Mouse (Mus musculus) heart, adult 2 months (tissue): ENCODE data around the gene Sh2b3. TPM values are rescaled to one million over a fixed set of nuclear protein-coding genes. Genes with fewer than 3 reads are reported as not detected.
"Not testable (repeated sequence)": the region's sequence is repeated elsewhere in the genome, so short reads cannot be mapped to it uniquely, and the experiment has no call there.

Experiments
- DNase-seq, 2 experiments: peaks; one replicate each; pipeline ENCODE4 v3.0.0; 2021
- H3K27ac ChIP-seq: fragments of 200-600 bp; 2 replicates; pipeline ENCODE4 v1.8.1; 2022
- H3K27me3 ChIP-seq: fragments of 200-500 bp; 2 replicates; pipeline ENCODE4 v1.6.1; 2012; ENCODE audit warnings: mild to moderate bottlenecking, low read length, inconsistent platforms, mixed read lengths; ENCODE audit not compliant: control insufficient read depth, insufficient read depth
- H3K36me3 ChIP-seq: fragments of 200-500 bp; 2 replicates; pipeline ENCODE4 v1.6.1; 2012; ENCODE audit warnings: low read length, inconsistent platforms; ENCODE audit not compliant: control insufficient read depth, insufficient read depth
- H3K4me1 ChIP-seq: fragments of 200-500 bp; 2 replicates; pipeline ENCODE4 v1.6.1; 2011; ENCODE audit warnings: low read length; ENCODE audit not compliant: control insufficient read depth, insufficient read depth
- H3K4me3 ChIP-seq: fragments of 200-600 bp; 2 replicates; pipeline ENCODE4 v1.8.1; 2022
- H3K79me2 ChIP-seq: fragments of 200-500 bp; replicated peaks from 2 replicates; pipeline ENCODE4 v1.6.1; 2012; ENCODE audit warnings: mild to moderate bottlenecking, inconsistent platforms, low read length, moderate library complexity, mixed read lengths; ENCODE audit not compliant: control insufficient read depth, insufficient read depth
- H3K9ac ChIP-seq: fragments of 200-500 bp; 2 replicates; pipeline ENCODE4 v1.6.1; 2012; ENCODE audit warnings: low read depth, mild to moderate bottlenecking, control low read depth, inconsistent platforms, low read length, mixed read lengths
- CTCF ChIP-seq: fragments of 200-600 bp; IDR thresholded peaks from 2 replicates; pipeline ENCODE4 v1.8.1; 2022; ENCODE audit warnings: antibody characterized with exemption, mild to moderate bottlenecking, moderate library complexity
- EP300 ChIP-seq: fragments of 200-500 bp; IDR thresholded peaks from 2 replicates; pipeline ENCODE4 v1.6.1; 2011; ENCODE audit warnings: low read depth, low read length, control low read depth; ENCODE audit not compliant: insufficient read depth
- POLR2A ChIP-seq: fragments of 200-500 bp; IDR thresholded peaks from 2 replicates; pipeline ENCODE4 v1.6.1; 2011; ENCODE audit warnings: mild to moderate bottlenecking, low read depth, low read length, control low read depth; ENCODE audit not compliant: insufficient read depth
- WGBS: fragments of 180-500 bp; shearing (Covaris S2); methylation state at CpG from one replicate; pipeline ENCODE4 v1.1.7; 2018; 5-methylcytosine and 5-hydroxymethylcytosine counted together
- intact Hi-C: fragments of 180-260 bp; cut with DNase I; formaldehyde crosslinking; loops from one replicate; pipeline ENCODE4 v1.15.1; 2025
- polyA plus RNA-seq: library from polyadenylated mRNA; depleted of rRNA; stranded (reverse); fragments of >200 nt; gene quantifications from 2 replicates; pipeline ENCODE4 v1.2.3, GENCODE M21; 2012
- total RNA-seq, 2 experiments: library from RNA; stranded (reverse); gene quantifications; 2 replicates each; pipeline ENCODE4 v1.2.3; 2021

Sh2b3 gene
- total and polyA plus RNA-seq, 3 experiments: 19.3 to 22.5 (median 21.6) TPM

- intact Hi-C loops: loop anchor here (10.0 kb wide), 1 partner anchor 54 kb away; no protein-coding TSS in a partner anchor
- DNase-seq: peak; percentile 93 to 96
- 0 out of 2 replicates have a peak, but pooled peaks have one; percentile 26 for TF ChIP-seq EP300
- TF ChIP-seq CTCF: no peak
- TF ChIP-seq POLR2A: peak; percentile 94
- H3K4me1 ChIP-seq: peaks cover 11% of the 10 kb centered on the region
- H3K4me3 ChIP-seq: peak within 1 kb of the TSS; percentile 81
- no peaks in the 10 kb centered on the region for H3K27me3 ChIP-seq
- H3K27ac ChIP-seq: peak within 1 kb of the TSS; percentile 81
- under 1% methylated on average over 42 of the region's 42 CpGs for WGBS
- H3K9ac ChIP-seq: peak within 1 kb of the TSS; percentile 99
- H3K36me3 ChIP-seq: no peaks in the 10 kb centered on the region
- no peaks in the 10 kb centered on the region; the same call in 1 of the 2 replicates for H3K79me2 ChIP-seq
These were observed 11.3 kb upstream of the Sh2b3 start, which contains the start of gene Pheta1 for GRCm38 (mm10) chr5:121848743-121849142. TSS of gene Pheta1 (plus strand) at chr5:121848984.

- H3K79me2 ChIP-seq: no peaks in the 10 kb centered on the region; the same call in 1 of the 2 replicates
- DNase-seq: peak; percentile 74 to 77
These were observed 10.6 kb upstream of the Sh2b3 start for GRCm38 (mm10) chr5:121848035-121848519.

GRCm38 (mm10) chr5:121847269-121847668 is 9.8 kb upstream of the Sh2b3 start:
- H3K4me3 ChIP-seq, H3K27ac ChIP-seq, DNase-seq, H3K79me2 ChIP-seq, H3K9ac ChIP-seq, H3K36me3 ChIP-seq, H3K27me3 ChIP-seq: not testable (repeated sequence)
- peaks cover 18% of the 10 kb centered on the region for H3K4me1 ChIP-seq
- 89% methylated on average over 3 of the region's 3 CpGs for WGBS
- intact Hi-C loops: loop anchor here (10.0 kb wide), 1 partner anchor 52 kb away; no protein-coding TSS in a partner anchor

More at GRCm38 (mm10) chr5:121848035-121848519, 10.6 kb upstream of the Sh2b3 start:
- WGBS: under 1% methylated on average over 17 of the region's 17 CpGs
- H3K27ac ChIP-seq: peak overlapping the region; percentile 81
- H3K9ac ChIP-seq: peak overlapping the region; percentile 52
- H3K36me3 ChIP-seq: no peaks in the 10 kb centered on the region
- peak overlapping the region; percentile 81 for H3K4me3 ChIP-seq
- intact Hi-C loops: loop anchor here (10.0 kb wide), 1 partner anchor 53 kb away; no protein-coding TSS in a partner anchor
- peak; percentile 58 for TF ChIP-seq CTCF
- TF ChIP-seq EP300: no peak
- peak; percentile 55; the same call in 1 of the 2 replicates for TF ChIP-seq POLR2A
- H3K4me1 ChIP-seq: peaks cover 15% of the 10 kb centered on the region
- no peaks in the 10 kb centered on the region for H3K27me3 ChIP-seq

GRCm38 (mm10) chr5:121846322-121846721 is 8.9 kb upstream of the Sh2b3 start:
- Histone ChIP-seq H3K4me1 (peaks cover 19% of the 10 kb centered on the region), H3K4me3 (no peak overlapping the region), H3K9ac (no peak overlapping the region), H3K27ac (no peak overlapping the region), H3K27me3 (no peaks in the 10 kb centered on the region), H3K79me2 (no peaks in the 10 kb centered on the region; the same call in 1 of the 2 replicates), H3K36me3 (no peaks in the 10 kb centered on the region)
- TF ChIP-seq POLR2A (no peak), CTCF (no peak)
- WGBS: 87% methylated on average over 11 of the region's 11 CpGs
- no peak for DNase-seq
- intact Hi-C loops: loop anchor here (10.0 kb wide), 1 partner anchor 52 kb away; no protein-coding TSS in a partner anchor

- Histone ChIP-seq H3K4me1 (peaks cover 17% of the 10 kb centered on the region), H3K4me3 (no peak overlapping the region), H3K27me3 (no peaks in the 10 kb centered on the region), H3K36me3 (no peaks in the 10 kb centered on the region), H3K9ac (no peak overlapping the region), H3K27ac (no peak overlapping the region), H3K79me2 (no peaks in the 10 kb centered on the region; the same call in 1 of the 2 replicates)
- intact Hi-C loops: loop anchor here (10.0 kb wide), 1 partner anchor 51 kb away; no protein-coding TSS in a partner anchor
- TF ChIP-seq EP300: no peak
- no peak for TF ChIP-seq POLR2A
- TF ChIP-seq CTCF: no peak
- peak in 1 of 2 experiments; percentile 18 for DNase-seq
- WGBS: 26% methylated on average over 4 of the region's 4 CpGs
These were observed 7.9 kb upstream of the Sh2b3 start for GRCm38 (mm10) chr5:121845361-121845760.

GRCm38 (mm10) chr5:121843138-121843905 is 5.9 kb upstream of the Sh2b3 start:
- 10% methylated on average over 17 of the region's 17 CpGs for WGBS
- intact Hi-C loops: loop anchor here (5.0 to 10.0 kb wide), 2 partner anchors 49 to 216 kb away; no protein-coding TSS in a partner anchor
- DNase-seq: peak in 1 of 2 experiments; percentile 51
- Histone ChIP-seq H3K4me1 (peaks cover 14% of the 10 kb centered on the region), H3K36me3 (no peaks in the 10 kb centered on the region), H3K27ac (peak overlapping the region; percentile 52), H3K9ac (no peak overlapping the region), H3K79me2 (no peaks in the 10 kb centered on the region), H3K27me3 (no peaks in the 10 kb centered on the region), H3K4me3 (peak overlapping the region; percentile 56)
- no peak for TF ChIP-seq POLR2A
